Mouse (Mus musculus): ENCODE data around the gene Sumo3. TPM values are rescaled to one million over a fixed set of nuclear protein-coding genes. Genes with fewer than 3 reads are reported as not detected.

Gene Sumo3
- total and polyA plus RNA-seq, 2 experiments from 2014 or later: 218 to 348 TPM

- Histone ChIP-seq H3K27ac (no peak overlapping the region), H3K9ac (replicated peaks; ENCODE audit: low read length) (no peak overlapping the region), H3K36me3 (ENCODE audit: insufficient read depth, low read length) (peaks cover 10% of the 10 kb centered on the region; the same call in 1 of the 2 replicates), H3K27me3 (ENCODE audit: insufficient read depth, low read length) (no peaks in the 10 kb centered on the region), H3K4me3 (ENCODE audit: low read length) (no peak overlapping the region), H3K4me2 (ENCODE audit: low read depth, low read length) (no peak overlapping the region), H3K4me1 (ENCODE audit: insufficient read depth, low read length) (peaks cover 13% of the 10 kb centered on the region; the same call in 1 of the 2 replicates), H3K9me3 (ENCODE audit: low read length) (0 out of 2 replicates have a peak, but pooled peaks cover 2% of the 10 kb centered on the region)
- no peak for TF ChIP-seq CTCF (IDR thresholded peaks at IDR 0.05; ENCODE audit: low read depth)
- WGBS: 49% methylated on average over 4 of the region's 4 CpGs
- no peak for ATAC-seq
- no peak for DNase-seq (ENCODE audit: low spot score)
Observed at GRCm38 (mm10) chr10:77603021-77603420, 2.9 kb upstream of the Sumo3 start.

GRCm38 (mm10) chr10:77604111-77604510 lies 1.8 kb upstream of the Sumo3 start:
- peak; percentile 40 for TF ChIP-seq CTCF (IDR thresholded peaks at IDR 0.05; ENCODE audit: low read depth)
- 92% methylated on average over 6 of the region's 6 CpGs for WGBS

DNA sequence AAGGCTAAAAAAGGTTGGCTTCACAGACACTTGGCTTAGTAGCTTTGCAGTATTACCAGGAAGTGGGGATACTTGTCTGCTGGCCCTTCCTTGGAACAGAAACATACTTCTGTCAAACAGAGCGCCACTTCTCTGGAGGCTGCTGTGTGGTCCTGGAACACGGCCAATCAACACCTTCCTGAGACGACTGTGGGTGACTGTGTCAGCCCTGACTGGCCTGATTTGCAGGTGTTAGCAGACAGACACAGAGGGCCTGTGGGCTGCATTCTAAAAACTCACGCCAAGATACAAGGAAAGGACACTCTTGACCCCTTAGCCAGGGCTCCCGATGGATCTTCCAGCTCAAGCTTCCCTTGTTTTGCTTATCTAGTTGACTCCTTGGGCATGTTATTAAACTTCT lies 939 bp upstream of the Sumo3 start:
- WGBS: 64% methylated on average over 5 of the region's 5 CpGs
- no peak overlapping the region for H3K9ac ChIP-seq (replicated peaks; ENCODE audit: low read length)
- H3K4me1 ChIP-seq (ENCODE audit: insufficient read depth, low read length): peaks cover 13% of the 10 kb centered on the region; the same call in 1 of the 2 replicates
- no peak for ATAC-seq
- H3K36me3 ChIP-seq (ENCODE audit: insufficient read depth, low read length): no peaks in the 10 kb centered on the region; the same call in 1 of the 2 replicates
- H3K4me3 ChIP-seq (ENCODE audit: low read length): no peak overlapping the region
- peak overlapping the region; percentile 98 for H3K27ac ChIP-seq
- 0 out of 2 replicates have a peak, but pooled peaks cover 2% of the 10 kb centered on the region for H3K9me3 ChIP-seq (ENCODE audit: low read length)
- TF ChIP-seq CTCF (IDR thresholded peaks at IDR 0.05; ENCODE audit: low read depth): no peak
- H3K27me3 ChIP-seq (ENCODE audit: insufficient read depth, low read length): no peaks in the 10 kb centered on the region
- H3K4me2 ChIP-seq (ENCODE audit: low read depth, low read length): no peak overlapping the region
- no peak for DNase-seq (ENCODE audit: low spot score)

More at GRCm38 (mm10) chr10:77604111-77604510, 1.8 kb upstream of the Sumo3 start:
- Histone ChIP-seq H3K9me3 (ENCODE audit: low read length) (0 out of 2 replicates have a peak, but pooled peaks cover 2% of the 10 kb centered on the region), H3K36me3 (ENCODE audit: insufficient read depth, low read length) (peaks cover 4% of the 10 kb centered on the region; the same call in 1 of the 2 replicates), H3K9ac (replicated peaks; ENCODE audit: low read length) (no peak overlapping the region), H3K4me1 (ENCODE audit: insufficient read depth, low read length) (peaks cover 13% of the 10 kb centered on the region; the same call in 1 of the 2 replicates), H3K27ac (no peak overlapping the region), H3K27me3 (ENCODE audit: insufficient read depth, low read length) (no peaks in the 10 kb centered on the region), H3K4me2 (ENCODE audit: low read depth, low read length) (no peak overlapping the region), H3K4me3 (ENCODE audit: low read length) (no peak overlapping the region)
- DNase-seq (ENCODE audit: low spot score) (no peak), ATAC-seq (no peak)

GRCm38 (mm10) chr10:77605368-77605767 lies 529 bp upstream of the Sumo3 start:
- H3K4me3 ChIP-seq (ENCODE audit: low read length): peak overlapping the region; percentile 54; the same call in 1 of the 2 replicates
- peak overlapping the region; percentile 86; the same call in 1 of the 2 replicates for H3K9ac ChIP-seq (replicated peaks; ENCODE audit: low read length)
- peak overlapping the region; percentile 98 for H3K27ac ChIP-seq
- H3K36me3 ChIP-seq (ENCODE audit: insufficient read depth, low read length): no peaks in the 10 kb centered on the region; the same call in 1 of the 2 replicates
- no peaks in the 10 kb centered on the region for H3K27me3 ChIP-seq (ENCODE audit: insufficient read depth, low read length)
- TF ChIP-seq CTCF (IDR thresholded peaks at IDR 0.05; ENCODE audit: low read depth): peak; percentile 77
- WGBS: 24% methylated on average over 1 of the region's 1 CpGs
- peaks cover 13% of the 10 kb centered on the region; the same call in 1 of the 2 replicates for H3K4me1 ChIP-seq (ENCODE audit: insufficient read depth, low read length)
- ATAC-seq (peak; percentile 25; the same call in 1 of the 2 replicates), DNase-seq (ENCODE audit: low spot score) (peak; percentile 62)
- H3K9me3 ChIP-seq (ENCODE audit: low read length): 0 out of 2 replicates have a peak, but pooled peaks cover 2% of the 10 kb centered on the region
- peak overlapping the region; percentile 93 for H3K4me2 ChIP-seq (ENCODE audit: low read depth, low read length)

DNA sequence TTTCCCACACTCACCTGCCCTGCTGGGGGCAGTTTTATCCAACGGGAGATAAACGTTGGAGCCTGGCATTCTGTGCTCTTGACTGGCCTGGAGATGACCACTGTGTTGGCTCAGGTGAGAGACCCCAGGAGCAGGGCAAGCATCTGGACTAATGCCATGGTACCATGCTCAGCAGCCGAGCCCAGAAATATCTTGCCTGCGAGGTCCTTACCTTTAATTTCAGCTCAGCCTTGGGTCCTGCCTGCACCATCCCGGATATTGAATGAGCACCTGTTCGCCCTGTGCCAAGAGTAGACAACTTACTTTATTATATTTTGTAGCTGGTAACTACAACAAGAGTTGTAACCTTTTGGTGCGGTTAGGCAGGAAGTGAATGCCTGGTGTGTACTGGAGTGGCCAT lies 958 bp downstream of the Sumo3 start:
- H3K36me3 ChIP-seq (ENCODE audit: insufficient read depth, low read length): peaks cover 13% of the 10 kb centered on the region; the same call in 1 of the 2 replicates
- H3K4me1 ChIP-seq (ENCODE audit: insufficient read depth, low read length): peaks cover 13% of the 10 kb centered on the region; the same call in 1 of the 2 replicates
- H3K27me3 ChIP-seq (ENCODE audit: insufficient read depth, low read length): no peaks in the 10 kb centered on the region
- peak overlapping the region; percentile 54 for H3K4me3 ChIP-seq (ENCODE audit: low read length)
- no peak for TF ChIP-seq CTCF (IDR thresholded peaks at IDR 0.05; ENCODE audit: low read depth)
- H3K9ac ChIP-seq (replicated peaks; ENCODE audit: low read length): peak overlapping the region; percentile 86
- no peak for DNase-seq (ENCODE audit: low spot score)
- no peak; the same call in 1 of the 2 replicates for ATAC-seq
- WGBS: 42% methylated on average over 7 of the region's 7 CpGs
- peak overlapping the region; percentile 93 for H3K4me2 ChIP-seq (ENCODE audit: low read depth, low read length)
- 0 out of 2 replicates have a peak, but pooled peaks cover 2% of the 10 kb centered on the region for H3K9me3 ChIP-seq (ENCODE audit: low read length)
- H3K27ac ChIP-seq: peak overlapping the region; percentile 98

- Histone ChIP-seq H3K9me3 (ENCODE audit: low read length) (no peaks in the 10 kb centered on the region), H3K9ac (replicated peaks; ENCODE audit: low read length) (no peak overlapping the region), H3K27ac (no peak overlapping the region), H3K4me1 (ENCODE audit: insufficient read depth, low read length) (peaks cover 13% of the 10 kb centered on the region; the same call in 1 of the 2 replicates), H3K27me3 (ENCODE audit: insufficient read depth, low read length) (no peaks in the 10 kb centered on the region), H3K4me3 (ENCODE audit: low read length) (peak overlapping the region; percentile 54), H3K36me3 (ENCODE audit: insufficient read depth, low read length) (peaks cover 18% of the 10 kb centered on the region; the same call in 1 of the 2 replicates), H3K4me2 (ENCODE audit: low read depth, low read length) (peak overlapping the region; percentile 93)
- no peak for ATAC-seq
- TF ChIP-seq CTCF (IDR thresholded peaks at IDR 0.05; ENCODE audit: low read depth): no peak
- WGBS: 59% methylated on average over 5 of the region's 5 CpGs
- DNase-seq (ENCODE audit: low spot score): no peak
Observed at GRCm38 (mm10) chr10:77607441-77607840, 1.5 kb downstream of the Sumo3 start.

DNA sequence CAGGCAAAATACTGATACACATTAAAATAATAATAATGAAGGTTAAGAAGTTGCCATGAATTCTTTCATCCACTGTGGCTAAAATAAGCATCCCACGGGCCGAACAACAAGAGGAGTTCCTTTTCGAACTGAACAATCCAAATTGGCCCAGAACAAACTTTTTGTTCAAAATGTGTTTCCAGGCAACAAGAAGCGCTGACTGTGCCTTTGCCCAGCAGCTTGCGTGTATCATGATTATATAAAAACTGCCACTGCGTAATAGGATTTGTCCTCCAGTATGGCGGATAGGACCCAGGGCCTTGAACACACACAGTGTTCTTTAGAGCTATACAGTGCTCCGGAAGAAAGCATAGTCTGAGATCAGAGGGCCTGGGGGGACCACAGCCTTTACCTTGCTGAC lies 2.7 kb downstream of the Sumo3 start:
- peaks cover 18% of the 10 kb centered on the region; the same call in 1 of the 2 replicates for H3K36me3 ChIP-seq (ENCODE audit: insufficient read depth, low read length)
- ATAC-seq (no peak), DNase-seq (ENCODE audit: low spot score) (no peak)
- no peak for TF ChIP-seq CTCF (IDR thresholded peaks at IDR 0.05; ENCODE audit: low read depth)
- H3K4me2 ChIP-seq (ENCODE audit: low read depth, low read length): no peak overlapping the region
- H3K4me3 ChIP-seq (ENCODE audit: low read length): no peak overlapping the region
- H3K9me3 ChIP-seq (ENCODE audit: low read length): no peaks in the 10 kb centered on the region
- H3K4me1 ChIP-seq (ENCODE audit: insufficient read depth, low read length): peaks cover 13% of the 10 kb centered on the region; the same call in 1 of the 2 replicates
- no peak overlapping the region for H3K27ac ChIP-seq
- H3K9ac ChIP-seq (replicated peaks; ENCODE audit: low read length): no peak overlapping the region
- H3K27me3 ChIP-seq (ENCODE audit: insufficient read depth, low read length): no peaks in the 10 kb centered on the region
- 77% methylated on average over 8 of the region's 8 CpGs for WGBS
